Mouse (Mus musculus): ENCODE measurements at regions not wholly inside any gene's neighbourhood (a gene's known extent, or its start where the extent isn't known, plus 50 kb on each side); places are given as distances from the start of the nearest gene placed in this dataset.

DNA sequence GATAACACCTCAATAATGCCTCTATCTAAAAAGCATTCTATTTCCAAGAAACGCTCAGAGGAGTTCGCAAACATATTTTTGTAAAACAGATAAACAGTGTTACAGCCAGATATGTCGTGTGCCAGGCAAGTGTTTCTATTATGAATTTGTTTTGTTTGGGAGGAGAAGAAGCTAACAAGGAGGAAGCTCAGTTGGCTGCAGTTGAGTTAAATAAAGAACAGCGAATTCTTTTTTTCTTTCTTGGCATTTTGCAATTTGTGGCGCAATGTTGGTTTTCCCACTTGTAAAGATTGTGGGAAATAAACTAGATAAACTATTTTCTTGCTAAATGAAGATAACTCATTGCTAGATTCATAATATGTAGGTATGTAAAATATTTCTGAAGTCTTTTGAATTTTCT is 427.4 kb downstream of the Prdm2 start:
- TF ChIP-seq CTCF (conservative IDR thresholded peaks at IDR 0.05; ENCODE audit: insufficient read depth, insufficient read length, low read depth, low read length) (no peak), POLR2A (IDR thresholded peaks at IDR 0.05; ENCODE audit: low read depth, low read length) (no peak)
